Mouse (Mus musculus): Measurements from ENCODE around the gene Kif28.
"Not testable (repeated sequence)": the region's sequence is repeated elsewhere in the genome, so short reads cannot be mapped to it uniquely, and the experiment has no call there.

The Kif28 gene

GRCm38 (mm10) chr1:179745171-179745570, at the start of gene Kif28:
Kif28 (minus strand) TSS chr1:179745271.
- no peak for DNase-seq (ENCODE audit: low read depth, low spot score)

- no peak for DNase-seq (ENCODE audit: low read depth, low spot score)
These were observed 42.2 kb upstream of the Kif28 start for GRCm38 (mm10) chr1:179787281-179787680.

GRCm38 (mm10) chr1:179785502-179785901, 40.4 kb upstream of the Kif28 start:
- no peak for DNase-seq (ENCODE audit: low read depth, low spot score)

GRCm38 (mm10) chr1:179784098-179784497, 39.0 kb upstream of the Kif28 start:
- DNase-seq (ENCODE audit: low read depth, low spot score) = no peak

- DNase-seq (ENCODE audit: low read depth, low spot score) = no peak
These were observed 31.8 kb upstream of the Kif28 start for GRCm38 (mm10) chr1:179776831-179777230.

GRCm38 (mm10) chr1:179760553-179760952, 15.5 kb upstream of the Kif28 start:
- no peak for DNase-seq (ENCODE audit: low read depth, low spot score)

GRCm38 (mm10) chr1:179760086-179760485, 15.0 kb upstream of the Kif28 start:
- no peak for DNase-seq (ENCODE audit: low read depth, low spot score)

- DNase-seq (ENCODE audit: low read depth, low spot score) = no peak
These were observed 11.4 kb upstream of the Kif28 start for GRCm38 (mm10) chr1:179756477-179756876.

GRCm38 (mm10) chr1:179753006-179753405, 7.9 kb upstream of the Kif28 start:
- DNase-seq (ENCODE audit: low read depth, low spot score) = peak; percentile 72

GRCm38 (mm10) chr1:179752276-179752675, 7.2 kb upstream of the Kif28 start:
- DNase-seq (ENCODE audit: low read depth, low spot score) = no peak

GRCm38 (mm10) chr1:179743593-179744193, 1.4 kb downstream of the Kif28 start:
- DNase-seq (ENCODE audit: low read depth, low spot score) = no peak

GRCm38 (mm10) chr1:179736483-179736882, 8.6 kb downstream of the Kif28 start:
- no peak for DNase-seq (ENCODE audit: low read depth, low spot score)

GRCm38 (mm10) chr1:179734500-179735474, 10.3 kb downstream of the Kif28 start:
- peak; percentile 24 for DNase-seq (ENCODE audit: low read depth, low spot score)

- DNase-seq (ENCODE audit: low read depth, low spot score) = no peak
These were observed 13.7 kb downstream of the Kif28 start for GRCm38 (mm10) chr1:179731391-179731790.

- no peak for DNase-seq (ENCODE audit: low read depth, low spot score)
These were observed 16.4 kb downstream of the Kif28 start for GRCm38 (mm10) chr1:179728661-179729060.

- DNase-seq (ENCODE audit: low read depth, low spot score) = no peak
These were observed 22.1 kb downstream of the Kif28 start for GRCm38 (mm10) chr1:179722811-179723469.

GRCm38 (mm10) chr1:179715786-179716185, 29.3 kb downstream of the Kif28 start:
- DNase-seq (ENCODE audit: low read depth, low spot score) = peak; percentile 32

- not testable (repeated sequence) for DNase-seq (ENCODE audit: low read depth, low spot score)
These were observed 29.8 kb downstream of the Kif28 start for GRCm38 (mm10) chr1:179715289-179715688.

- DNase-seq (ENCODE audit: low read depth, low spot score) = no peak
These were observed 31.7 kb downstream of the Kif28 start for GRCm38 (mm10) chr1:179713367-179713766.

GRCm38 (mm10) chr1:179712658-179713057, 32.4 kb downstream of the Kif28 start:
- DNase-seq (ENCODE audit: low read depth, low spot score) = no peak

- DNase-seq (ENCODE audit: low read depth, low spot score) = no peak
These were observed 34.3 kb downstream of the Kif28 start for GRCm38 (mm10) chr1:179710739-179711138.

- peak; percentile 93 for DNase-seq (ENCODE audit: low read depth, low spot score)
These were observed 35.7 kb downstream of the Kif28 start for GRCm38 (mm10) chr1:179709390-179709789.
